Mouse (Mus musculus): ENCODE data around the gene Gm5725.
"Not testable (repeated sequence)": the region's sequence is repeated elsewhere in the genome, so short reads cannot be mapped to it uniquely, and the experiment has no call there.

Gene Gm5725

GRCm38 (mm10) chr7:21844167-21844566 lies at the start of gene Gm5725:
TSS of gene Gm5725 (minus strand) at chr7:21844267.
- in situ Hi-C loops (cut with MboI, MseI), result not testable (repeated sequence)

- in situ Hi-C loops (cut with MboI, MseI), result not testable (repeated sequence)
Measured at GRCm38 (mm10) chr7:21832051-21832450, 12.0 kb downstream of the Gm5725 start, which contains the start of gene Vmn1r135. TSS of gene Vmn1r135 (plus strand) at chr7:21832351.

DNA sequence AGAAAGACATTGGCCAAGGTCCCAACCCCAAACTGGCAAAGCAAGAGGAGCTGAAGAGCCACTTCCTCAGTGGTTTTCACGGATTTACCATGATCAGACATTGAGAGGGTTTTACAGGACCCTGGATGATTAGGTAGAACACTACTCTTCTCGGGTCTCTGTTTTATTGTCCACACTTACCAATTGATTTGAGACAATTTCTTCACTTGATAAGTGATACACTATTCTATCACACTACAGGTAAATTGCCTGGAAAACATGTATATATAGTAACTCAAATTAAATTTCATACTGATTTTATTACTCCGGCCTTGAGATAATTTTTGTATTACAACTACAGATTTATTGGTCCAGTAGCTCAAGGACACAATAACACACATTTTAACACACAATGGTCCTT lies 47.4 kb downstream of the Gm5725 start, which contains the start of gene Gm4177:
Gene Gm4177 (minus strand): TSS at position 101 of the 400 bp plus-strand sequence.
- in situ Hi-C loops (cut with MboI, MseI), result not testable (repeated sequence)
